Mouse (Mus musculus) myocyte (in vitro differentiated cells): ENCODE results near the gene Ccdc40. TPM values are rescaled to one million over a fixed set of nuclear protein-coding genes. Genes with fewer than 3 reads are reported as not detected.

Experiments used
- H3K27me3 ChIP-seq: one replicate; pipeline ENCODE4 v1.6.1; 2011; ENCODE audit not compliant: control insufficient read depth, insufficient read depth, insufficient read length
- H3K36me3 ChIP-seq: one replicate; pipeline ENCODE4 v1.6.1; 2011; ENCODE audit not compliant: control insufficient read depth, insufficient read depth
- H3K4me2 ChIP-seq: one replicate; pipeline ENCODE4 v1.6.1; 2011; ENCODE audit warnings: low read depth, control low read depth
- H3K4me3 ChIP-seq: one replicate; pipeline ENCODE4 v1.5.1; 2011; ENCODE audit warnings: mild to moderate bottlenecking, control low read depth, moderate library complexity
- H3K79me2 ChIP-seq: one replicate; pipeline ENCODE4 v1.6.1; 2011; ENCODE audit not compliant: control insufficient read depth, insufficient read depth
- H3ac ChIP-seq: one replicate; pipeline ENCODE4 v1.6.1; 2011; ENCODE audit not compliant: control insufficient read depth, insufficient read length
- CEBPB ChIP-seq: IDR thresholded peaks from 2 replicates; pipeline ENCODE4 v1.6.1; 2011; ENCODE audit warnings: mild to moderate bottlenecking, moderate library complexity; ENCODE audit not compliant: poor library complexity, insufficient read depth, severe bottlenecking
- E2F4 ChIP-seq: IDR thresholded peaks from one replicate; pipeline ENCODE4 v1.6.1; 2011; ENCODE audit warnings: mild to moderate bottlenecking, control low read depth, moderate library complexity; ENCODE audit not compliant: insufficient read depth
- MAX ChIP-seq: IDR thresholded peaks from one replicate; pipeline ENCODE4 v1.6.1; 2011; ENCODE audit warnings: low read depth, mild to moderate bottlenecking, control low read depth
- MYOD1 ChIP-seq, 3 experiments: IDR thresholded peaks; one replicate each; pipeline ENCODE4 v1.6.1; 2011; ENCODE audit warnings: control low read depth in 2 of 3, low read depth in 2 of 3, mild to moderate bottlenecking in 2 of 3, moderate library complexity in 1 of 3; ENCODE audit not compliant: insufficient read length in 2 of 3, control insufficient read depth in 1 of 3
- MYOG ChIP-seq, 3 experiments: IDR thresholded peaks; one replicate each; pipeline ENCODE4 v1.6.1; 2011; ENCODE audit warnings: control low read depth in 2 of 3, low read depth in 2 of 3, mild to moderate bottlenecking in 2 of 3; ENCODE audit not compliant: insufficient read length in 2 of 3, control insufficient read depth in 1 of 3, insufficient read depth in 1 of 3
- POLR2A ChIP-seq: IDR thresholded peaks from one replicate; pipeline ENCODE4 v1.6.1; 2011; ENCODE audit warnings: low read depth, mild to moderate bottlenecking, control low read depth, moderate library complexity; ENCODE audit not compliant: insufficient read length
- POLR2AphosphoS2 ChIP-seq: IDR thresholded peaks from one replicate; pipeline ENCODE4 v1.6.1; 2011; ENCODE audit warnings: low read depth, control low read depth; ENCODE audit not compliant: insufficient read length
- REST ChIP-seq: IDR thresholded peaks from one replicate; pipeline ENCODE4 v1.6.1; 2011; ENCODE audit warnings: mild to moderate bottlenecking, control low read depth, moderate library complexity; ENCODE audit not compliant: insufficient read depth, insufficient read length
- SRF ChIP-seq: IDR thresholded peaks from one replicate; pipeline ENCODE4 v1.6.1; 2011; ENCODE audit warnings: low read depth; ENCODE audit not compliant: control insufficient read depth, insufficient read length
- TCF12 ChIP-seq: IDR thresholded peaks from one replicate; pipeline ENCODE4 v1.6.1; 2011; ENCODE audit warnings: mild to moderate bottlenecking, control low read depth; ENCODE audit not compliant: poor library complexity, insufficient read depth, severe bottlenecking
- TCF3 ChIP-seq: IDR thresholded peaks from one replicate; pipeline ENCODE4 v1.6.1; 2011; ENCODE audit warnings: low read depth, control low read depth; ENCODE audit not compliant: insufficient read length
- USF1 ChIP-seq: IDR thresholded peaks from one replicate; pipeline ENCODE4 v1.6.1; 2011; ENCODE audit warnings: low read depth, mild to moderate bottlenecking, control low read depth, moderate library complexity
- polyA plus RNA-seq: library from polyadenylated mRNA; unstranded; fragments of >200 nt; fragmentation: generic; extraction: Trizol; gene quantifications from one replicate; pipeline ENCODE4 v1.2.1, GENCODE M21; 2012; ENCODE audit warnings: missing spikeins

Gene Ccdc40
- polyA plus RNA-seq = 0.07 TPM

GRCm38 (mm10) chr11:119228091-119228781, at the start of gene Ccdc40, which contains the start of gene Tbc1d16:
TSS of gene Ccdc40 (plus strand) at chr11:119228572.
TSS of gene Tbc1d16 (minus strand) at chr11:119228499.
- Histone ChIP-seq H3ac (peak within 1 kb of the TSS; percentile 5), H3K36me3 (no peaks in the 10 kb centered on the region), H3K27me3 (peaks cover 13% of the 10 kb centered on the region)

GRCm38 (mm10) chr11:119180824-119181582, 47.4 kb upstream of the Ccdc40 start:
- TF ChIP-seq CEBPB (peak; percentile 46; the same call in 1 of the 2 replicates), SRF (no peak)
- no peak overlapping the region for H3ac ChIP-seq
- H3K4me3 ChIP-seq = no peak overlapping the region
- no peaks in the 10 kb centered on the region for H3K36me3 ChIP-seq
- no peak overlapping the region for H3K4me2 ChIP-seq
- H3K79me2 ChIP-seq = no peaks in the 10 kb centered on the region
- H3K27me3 ChIP-seq = no peaks in the 10 kb centered on the region

More at GRCm38 (mm10) chr11:119228091-119228781, at the start of gene Ccdc40, which contains the start of gene Tbc1d16:
- Histone ChIP-seq H3K79me2 (no peaks in the 10 kb centered on the region), H3K4me2 (peak within 1 kb of the TSS; percentile 99), H3K4me3 (peak within 1 kb of the TSS; percentile 28)
- no peak for TF ChIP-seq SRF
- TF ChIP-seq POLR2A = peak; percentile 75
- TF ChIP-seq TCF3 = no peak

GRCm38 (mm10) chr11:119181861-119182395, 46.4 kb upstream of the Ccdc40 start:
- no peak overlapping the region for H3K4me2 ChIP-seq
- H3ac ChIP-seq = no peak overlapping the region
- no peaks in the 10 kb centered on the region for H3K36me3 ChIP-seq
- TF ChIP-seq E2F4 = no peak
- H3K79me2 ChIP-seq = no peaks in the 10 kb centered on the region
- no peaks in the 10 kb centered on the region for H3K27me3 ChIP-seq
- no peak overlapping the region for H3K4me3 ChIP-seq

- Histone ChIP-seq H3K36me3 (no peaks in the 10 kb centered on the region), H3ac (no peak overlapping the region), H3K4me3 (no peak overlapping the region), H3K27me3 (no peaks in the 10 kb centered on the region), H3K79me2 (no peaks in the 10 kb centered on the region), H3K4me2 (no peak overlapping the region)
- TF ChIP-seq SRF = no peak
- TF ChIP-seq MYOD1 (IDR thresholded peaks at IDR 0.05; ENCODE audit: control insufficient read depth in 1 of 3, insufficient read length in 2 of 3, low read depth in 2 of 3) = no peak
- TF ChIP-seq POLR2A = no peak
- TF ChIP-seq TCF3 = no peak
- no peak for TF ChIP-seq TCF12
- TF ChIP-seq MYOG (IDR thresholded peaks at IDR 0.05; ENCODE audit: control insufficient read depth in 1 of 3, insufficient read depth in 1 of 3, insufficient read length in 2 of 3, low read depth in 2 of 3) = no peak
- no peak for TF ChIP-seq POLR2AphosphoS2
- no peak for TF ChIP-seq CEBPB
- no peak for TF ChIP-seq E2F4
- TF ChIP-seq REST = no peak
- TF ChIP-seq USF1 = no peak
- no peak for TF ChIP-seq MAX
Measured at GRCm38 (mm10) chr11:119183684-119184310, 44.6 kb upstream of the Ccdc40 start.

- Histone ChIP-seq H3K79me2 (no peaks in the 10 kb centered on the region), H3K36me3 (no peaks in the 10 kb centered on the region), H3ac (no peak overlapping the region), H3K27me3 (no peaks in the 10 kb centered on the region), H3K4me2 (peak overlapping the region; percentile 89), H3K4me3 (no peak overlapping the region)
- no peak for TF ChIP-seq MAX
- no peak for TF ChIP-seq TCF12
- TF ChIP-seq TCF3 = no peak
- no peak for TF ChIP-seq POLR2AphosphoS2
- peak; percentile 61; the same call in 1 of the 2 replicates for TF ChIP-seq CEBPB
- no peak for TF ChIP-seq REST
- no peak for TF ChIP-seq MYOG (IDR thresholded peaks at IDR 0.05; ENCODE audit: control insufficient read depth in 1 of 3, insufficient read depth in 1 of 3, insufficient read length in 2 of 3, low read depth in 2 of 3)
Measured at GRCm38 (mm10) chr11:119186381-119186780, 42.0 kb upstream of the Ccdc40 start.
